Mouse (Mus musculus) MEL (cell line): ENCODE data around the gene Ccm2.

Source experiments
- CHD1 ChIP-seq: IDR thresholded peaks from 2 replicates; pipeline ENCODE4 v1.6.1; 2012; ENCODE audit warnings: low read depth, mild to moderate bottlenecking, inconsistent platforms, low read length, improper control_type of control experiment
- CHD2 ChIP-seq: IDR thresholded peaks from 2 replicates; pipeline ENCODE4 v1.6.1; 2011; ENCODE audit warnings: low read length, improper control_type of control experiment
- CTCF ChIP-seq, 3 experiments: IDR thresholded peaks in 2 of 3; conservative IDR thresholded peaks in 1 of 3; 2 replicates each; pipeline ENCODE4 v1.5.1; 2011 to 2012; ENCODE audit warnings: low read length in 3 of 3, low read depth in 2 of 3, mild to moderate bottlenecking in 2 of 3, improper control_type of control experiment in 1 of 3, inconsistent platforms in 1 of 3, mixed read lengths in 1 of 3, moderate library complexity in 1 of 3; ENCODE audit not compliant: control insufficient read depth in 1 of 3, insufficient read depth in 1 of 3, poor library complexity in 1 of 3, severe bottlenecking in 1 of 3
- MAX ChIP-seq: IDR thresholded peaks from 2 replicates; pipeline ENCODE4 v1.6.1; 2011; ENCODE audit warnings: low read length, improper control_type of control experiment
- POLR2A ChIP-seq, 2 experiments: IDR thresholded peaks; 2 replicates each; pipeline ENCODE4 v1.6.1; 2011 to 2012; ENCODE audit warnings: low read length in 2 of 2, mild to moderate bottlenecking in 2 of 2, control low read depth in 1 of 2, improper control_type of control experiment in 1 of 2, low read depth in 1 of 2, moderate library complexity in 1 of 2; ENCODE audit not compliant: control insufficient read depth in 1 of 2, insufficient read depth in 1 of 2, poor library complexity in 1 of 2
- SIN3A ChIP-seq: IDR thresholded peaks from 2 replicates; pipeline ENCODE4 v1.6.1; 2012; ENCODE audit warnings: low read length, improper control_type of control experiment, inconsistent platforms
- SMC3 ChIP-seq: IDR thresholded peaks from 2 replicates; pipeline ENCODE4 v1.6.1; 2011; ENCODE audit warnings: low read depth, low read length, improper control_type of control experiment
- TAL1 ChIP-seq: IDR thresholded peaks from 2 replicates; pipeline ENCODE4 v1.6.1; 2012; ENCODE audit warnings: mild to moderate bottlenecking, inconsistent platforms, low read length, moderate library complexity, mixed read lengths
- TCF12 ChIP-seq: IDR thresholded peaks from 2 replicates; pipeline ENCODE4 v1.6.1; 2014; ENCODE audit warnings: low read depth, mild to moderate bottlenecking, inconsistent platforms, low read length, improper control_type of control experiment, moderate library complexity
- ZNF384 ChIP-seq: IDR thresholded peaks from 2 replicates; pipeline ENCODE4 v1.6.1; 2012; ENCODE audit warnings: low read depth, mild to moderate bottlenecking, inconsistent platforms, low read length, improper control_type of control experiment

- TF ChIP-seq POLR2A (IDR thresholded peaks at IDR 0.05; ENCODE audit: control insufficient read depth in 1 of 2, insufficient read depth in 1 of 2, low read depth in 1 of 2, low read length in 2 of 2, poor library complexity in 1 of 2) (peak; percentile 12 to 91; a peak in 2 of 4 replicates), CTCF (IDR thresholded peaks at IDR 0.05 in 2 of 3, conservative IDR thresholded peaks at IDR 0.05 in 1 of 3; ENCODE audit: control insufficient read depth in 1 of 3, insufficient read depth in 1 of 3, low read depth in 2 of 3, low read length in 3 of 3, poor library complexity in 1 of 3, severe bottlenecking in 1 of 3) (no peak), SIN3A (peak; percentile 91), TCF12 (peak; percentile 87), TAL1 (peak; percentile 77), CHD1 (0 out of 2 replicates have a peak, but pooled peaks have one; percentile 22), MAX (peak; percentile 54; the same call in 1 of the 2 replicates), ZNF384 (no peak), SMC3 (peak; percentile 12; the same call in 1 of the 2 replicates), CHD2 (no peak)
Observed at GRCm38 (mm10) chr11:6627731-6628130, 81.0 kb downstream of the Ccm2 start.
